Mouse (Mus musculus) adrenal gland, adult 8-10 months (tissue): ENCODE data around the gene Nav2. TPM values are rescaled to one million over a fixed set of nuclear protein-coding genes. Genes with fewer than 3 reads are reported as not detected.

Experiments used
- DNase-seq: peaks from one replicate; pipeline ENCODE4 v3.0.0; 2022
- total RNA-seq, 4 experiments: library from RNA; stranded (reverse); gene quantifications; 2 replicates each; pipeline ENCODE4 v1.2.4; 2022

The Nav2 gene
- total RNA-seq, 4 experiments from 2014 or later, result 5.1 to 13.7 (median 9.1) TPM

DNA sequence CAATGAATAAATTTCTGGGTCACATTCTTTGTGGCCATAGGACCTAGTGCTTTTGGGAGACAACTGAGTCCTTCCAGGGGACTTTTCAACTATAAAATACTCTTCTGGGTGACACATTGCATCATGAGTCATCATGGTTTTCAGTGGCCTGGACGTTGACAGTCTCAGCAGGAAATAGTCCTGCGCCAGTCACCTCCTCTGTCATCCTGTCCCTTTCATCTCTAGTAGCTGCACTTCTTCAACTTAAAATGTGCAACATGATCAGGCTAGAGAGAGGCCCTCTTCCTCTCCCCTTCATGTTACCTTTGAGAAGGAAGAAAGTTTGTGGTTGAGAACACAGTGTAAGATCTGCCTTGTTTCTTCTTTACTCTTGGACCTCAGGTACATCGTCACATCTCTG lies 426.5 kb downstream of the Nav2 start:
- no peak for DNase-seq

DNA sequence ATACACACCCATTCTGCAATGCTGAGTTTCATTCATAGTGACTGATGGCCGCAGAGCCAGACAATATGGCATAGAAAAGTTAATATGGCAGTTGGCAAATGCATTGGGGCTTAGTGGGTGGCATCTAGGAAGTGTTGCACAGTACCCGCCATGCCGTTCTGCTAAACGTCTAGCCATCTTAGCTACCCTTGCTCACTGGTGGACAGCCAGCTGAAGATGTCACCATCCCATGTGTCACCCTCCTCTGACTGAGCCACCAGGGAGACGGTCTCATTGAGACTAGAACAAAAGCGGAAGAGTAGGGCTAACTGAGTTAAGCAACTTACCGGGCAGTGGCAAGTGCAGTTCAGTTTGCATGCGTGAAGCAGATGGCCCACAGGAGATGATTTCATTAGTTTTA lies 428.2 kb downstream of the Nav2 start:
- DNase-seq, result no peak

DNA sequence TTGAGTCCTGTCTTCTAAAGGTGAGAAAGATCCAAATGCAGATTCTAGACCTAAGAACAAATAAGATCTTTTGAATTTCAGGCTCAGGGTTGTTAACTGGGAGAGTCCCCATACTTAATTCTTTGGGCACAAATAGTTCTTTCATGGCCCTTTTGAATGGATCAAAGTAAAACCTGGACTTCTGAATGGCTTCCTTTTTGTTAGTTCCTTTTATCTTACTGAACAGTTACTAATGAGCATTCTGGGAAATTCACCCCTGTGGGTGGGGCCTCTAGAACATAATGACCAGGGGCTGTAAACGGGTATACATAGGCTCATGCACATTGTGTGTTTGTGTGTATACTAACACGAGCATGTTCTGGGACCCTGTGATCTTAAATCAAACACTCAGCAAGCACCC lies 429.2 kb downstream of the Nav2 start:
- DNase-seq, result no peak

DNA sequence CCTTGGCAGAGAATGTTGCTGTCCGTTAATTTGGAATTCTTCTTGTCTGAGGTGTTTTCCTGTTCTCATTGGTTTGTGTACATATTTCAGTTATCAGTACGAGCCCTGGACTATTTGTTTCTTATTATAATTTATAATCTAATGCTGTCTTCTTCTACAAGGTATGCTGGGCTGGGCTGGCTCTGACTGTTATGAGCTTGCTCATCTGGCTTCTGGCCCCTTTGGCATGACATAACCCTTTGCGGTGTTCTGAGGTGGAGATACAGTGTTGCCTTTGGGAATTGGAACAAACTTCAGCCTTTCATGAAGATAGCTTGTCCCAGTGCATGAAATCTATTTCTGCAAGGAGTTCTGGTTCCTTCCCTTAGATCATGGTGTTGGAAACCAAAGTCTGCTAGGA lies 431.4 kb downstream of the Nav2 start:
- DNase-seq, result no peak

DNA sequence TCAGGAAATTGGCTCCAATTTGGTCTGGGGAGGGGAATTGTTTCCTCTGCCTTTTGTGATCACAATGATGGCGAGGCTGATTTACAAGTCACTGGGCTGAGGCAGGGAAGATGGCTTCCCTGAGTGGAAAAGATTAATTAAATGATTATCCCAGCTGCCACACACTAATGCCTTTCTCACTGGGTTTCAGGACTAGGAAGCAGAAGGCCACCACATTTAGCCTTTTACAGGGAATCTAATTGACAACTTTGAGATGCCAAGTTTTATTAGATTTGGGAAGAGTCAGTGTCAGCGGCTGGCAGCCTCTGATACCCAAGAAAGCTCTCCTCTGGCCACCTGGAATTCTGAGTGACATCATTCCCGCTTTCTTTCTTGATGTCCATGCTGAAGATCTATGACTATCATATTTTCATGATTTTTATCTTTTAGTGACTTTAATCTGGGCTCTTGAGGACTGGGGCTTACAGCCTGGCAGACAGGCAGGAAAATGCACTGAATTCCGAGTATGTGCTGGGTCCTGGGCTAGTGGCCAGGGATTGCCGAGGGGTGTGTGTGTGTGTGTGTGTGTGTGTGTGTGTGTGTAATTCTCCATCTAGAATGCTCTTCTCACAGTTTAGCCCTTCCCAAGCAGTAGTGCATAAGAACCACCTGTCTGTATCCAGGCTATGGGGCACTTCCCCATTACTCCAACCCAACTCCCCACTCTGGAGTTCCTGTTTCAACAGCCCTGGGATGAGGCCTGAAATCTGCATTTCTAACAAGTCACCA lies 432.8 kb downstream of the Nav2 start:
- DNase-seq, result no peak

DNA sequence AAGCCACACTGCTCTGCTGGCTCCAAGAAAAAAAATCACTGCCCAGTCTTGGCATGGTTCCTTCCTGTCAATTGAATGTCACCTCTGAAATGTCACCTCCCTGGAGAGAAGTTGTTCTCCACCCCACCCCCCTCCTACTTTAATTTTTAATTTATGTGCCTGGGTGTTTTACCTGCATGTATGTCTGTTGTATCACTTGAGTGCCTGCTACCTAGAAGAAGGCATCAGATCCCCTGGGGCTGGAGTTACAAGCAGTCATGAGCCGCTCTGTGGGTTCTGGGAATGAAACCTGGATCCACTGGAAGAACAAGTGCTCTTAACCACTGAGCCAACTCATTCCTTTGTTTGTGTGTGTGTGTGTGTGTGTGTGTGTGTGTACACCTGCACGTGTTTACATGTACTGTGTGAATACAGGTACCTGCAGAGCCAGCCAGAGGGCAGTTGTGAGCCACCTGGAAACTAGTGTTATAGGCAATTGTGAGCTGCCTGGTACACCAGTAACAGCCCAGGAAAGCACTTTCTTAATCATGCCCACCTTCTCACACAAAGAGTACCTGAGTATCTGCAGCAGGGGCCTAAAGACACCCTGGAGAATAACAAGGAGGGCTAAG lies 433.5 kb downstream of the Nav2 start:
- no peak for DNase-seq

DNA sequence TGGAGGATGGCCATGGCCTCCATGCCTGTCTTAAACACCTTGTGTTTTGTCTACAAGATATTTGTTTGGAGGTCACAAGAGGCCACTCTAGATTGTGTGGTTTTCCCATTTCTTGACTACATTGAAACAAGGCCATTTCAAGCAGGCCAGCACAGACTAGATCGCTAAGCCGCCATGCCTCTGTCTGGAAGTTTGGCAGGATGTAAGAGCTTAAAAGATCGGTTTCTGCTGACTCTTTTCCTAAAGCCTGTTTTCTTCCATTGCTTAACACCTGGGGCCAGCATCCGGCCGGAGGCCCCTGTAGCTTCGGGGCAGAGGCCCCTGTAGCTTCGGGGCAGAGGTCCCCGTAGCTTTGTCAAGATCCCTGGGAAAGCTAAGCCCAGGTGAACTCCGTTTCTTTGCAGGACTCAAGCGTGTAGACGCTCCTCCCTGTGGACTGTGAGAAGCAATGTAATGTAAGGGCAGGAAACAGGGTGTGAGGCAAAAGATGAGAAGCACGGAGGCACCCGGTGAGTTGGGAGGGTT lies 434.1 kb downstream of the Nav2 start:
- no peak for DNase-seq

DNA sequence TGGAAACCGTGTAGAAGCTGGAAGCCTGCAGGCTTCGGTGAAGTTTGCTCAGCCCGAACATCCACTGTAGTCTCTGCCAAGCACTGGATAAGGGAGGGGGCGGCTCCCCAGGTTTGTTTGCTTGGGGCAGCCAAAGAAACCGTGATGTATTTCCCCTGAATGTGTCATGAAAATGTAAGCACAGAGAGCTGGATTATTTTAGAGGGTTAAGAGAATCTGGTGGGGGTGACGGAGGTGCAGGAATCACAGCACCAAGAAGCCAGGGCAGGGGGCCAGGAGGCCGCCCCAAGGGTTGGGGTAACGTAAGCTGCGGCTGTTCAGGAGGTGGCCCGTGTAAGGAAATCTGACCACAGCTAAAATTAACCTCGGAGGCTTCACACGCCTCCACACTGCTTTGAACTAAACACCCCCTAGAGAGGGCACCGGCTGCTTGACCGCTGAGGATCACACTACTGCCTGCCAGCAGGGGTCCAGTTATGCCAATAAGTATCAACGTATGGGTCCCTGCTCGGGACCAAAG lies 434.6 kb downstream of the Nav2 start:
- no peak for DNase-seq

DNA sequence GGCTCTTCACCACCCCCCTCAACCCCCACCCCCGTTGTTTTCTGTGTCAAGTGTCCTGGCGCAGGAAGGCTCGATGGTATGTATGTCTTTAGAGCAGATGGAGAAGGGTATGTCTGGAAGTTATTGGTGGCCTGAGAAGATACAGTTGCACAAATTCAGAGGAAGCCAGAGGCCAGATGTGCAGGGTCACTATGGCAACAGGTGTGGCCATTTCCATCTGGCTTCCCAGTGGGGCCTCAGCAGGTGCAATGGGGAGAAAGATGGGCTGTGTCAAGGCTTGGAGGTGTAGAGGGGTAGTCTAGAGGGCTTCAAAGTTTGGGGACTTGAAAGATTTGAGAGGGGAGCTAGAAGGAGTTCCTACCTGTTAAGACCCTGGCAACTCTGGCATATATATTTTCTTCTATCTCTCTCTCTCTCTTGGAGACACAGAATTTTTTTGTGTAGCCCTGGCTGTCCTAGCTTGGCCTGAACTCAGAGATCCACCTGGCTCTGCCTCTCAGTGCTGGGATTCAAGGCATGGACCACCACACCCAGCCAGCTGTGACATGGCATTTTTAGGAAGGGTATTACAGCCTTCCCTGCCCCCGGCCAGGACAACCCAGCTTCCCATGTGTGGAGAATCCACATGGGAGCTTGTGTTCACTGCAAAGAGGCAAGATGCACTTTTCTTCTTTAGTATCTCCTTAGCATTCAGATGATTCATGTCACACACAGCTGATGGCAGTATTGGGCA lies 435.4 kb downstream of the Nav2 start:
- no peak for DNase-seq

DNA sequence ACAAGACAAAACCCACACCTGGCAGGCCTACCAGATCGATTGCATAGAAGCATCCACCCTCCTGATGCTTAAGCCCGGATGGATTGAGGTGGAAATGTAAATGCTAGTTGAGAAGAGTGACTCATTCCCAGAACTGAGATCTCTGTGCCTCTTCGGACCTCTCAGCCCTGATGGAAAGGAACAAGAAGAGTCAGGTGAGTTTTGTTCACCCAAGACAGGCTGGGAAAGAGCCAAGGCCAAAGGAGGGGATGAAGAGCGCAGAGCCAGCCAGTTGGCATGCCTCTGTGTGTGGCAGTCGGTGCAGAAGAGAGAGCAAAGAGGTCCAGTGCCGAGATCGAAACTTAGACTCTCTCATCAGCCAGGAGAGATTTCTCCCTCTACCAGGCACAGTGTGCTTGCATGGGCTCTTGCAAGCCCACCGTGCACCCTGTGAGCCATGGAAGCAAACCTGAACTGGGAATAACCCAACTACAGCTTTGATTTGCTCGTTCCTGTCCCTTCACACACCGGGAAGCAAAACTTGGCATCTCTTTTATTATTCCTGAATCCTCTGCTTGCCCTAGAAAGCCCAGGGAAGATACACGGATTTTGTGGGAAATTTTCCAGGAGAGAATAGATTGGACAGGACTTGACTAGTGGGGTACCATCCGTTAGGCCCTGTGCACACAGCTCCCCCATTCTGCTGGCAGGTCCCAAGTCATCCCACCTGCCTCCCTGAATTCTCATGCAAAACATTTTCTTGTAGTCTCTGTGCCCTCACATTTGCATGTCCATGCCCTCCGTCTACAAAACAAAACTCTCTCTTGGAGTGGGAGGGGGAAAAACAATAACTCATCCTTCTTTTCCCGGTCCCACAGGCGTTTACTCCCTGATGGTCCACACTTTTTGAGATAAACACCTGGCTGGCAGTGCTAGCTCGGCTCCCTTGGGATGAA lies 439.1 kb downstream of the Nav2 start:
- no peak for DNase-seq

DNA sequence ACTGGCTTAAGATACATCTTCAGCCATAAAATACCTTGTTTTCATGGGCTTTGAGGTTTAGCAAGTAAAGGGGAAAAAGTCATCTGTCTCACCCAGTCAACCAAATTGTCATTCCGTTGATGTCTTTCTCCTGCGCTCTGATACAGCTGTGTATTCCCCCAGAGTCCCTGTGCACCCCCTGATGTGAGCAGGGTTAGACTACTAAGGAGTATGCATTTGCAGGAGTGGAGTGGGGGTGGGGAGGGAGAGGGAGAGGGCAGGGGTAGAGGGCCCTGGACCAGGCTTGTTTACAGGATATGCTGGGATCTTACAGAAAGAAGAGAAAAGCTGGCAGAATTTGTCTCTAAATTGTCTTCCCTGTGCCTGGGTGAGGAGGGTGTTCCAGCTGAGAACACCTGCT lies 440.1 kb downstream of the Nav2 start:
- no peak for DNase-seq

DNA sequence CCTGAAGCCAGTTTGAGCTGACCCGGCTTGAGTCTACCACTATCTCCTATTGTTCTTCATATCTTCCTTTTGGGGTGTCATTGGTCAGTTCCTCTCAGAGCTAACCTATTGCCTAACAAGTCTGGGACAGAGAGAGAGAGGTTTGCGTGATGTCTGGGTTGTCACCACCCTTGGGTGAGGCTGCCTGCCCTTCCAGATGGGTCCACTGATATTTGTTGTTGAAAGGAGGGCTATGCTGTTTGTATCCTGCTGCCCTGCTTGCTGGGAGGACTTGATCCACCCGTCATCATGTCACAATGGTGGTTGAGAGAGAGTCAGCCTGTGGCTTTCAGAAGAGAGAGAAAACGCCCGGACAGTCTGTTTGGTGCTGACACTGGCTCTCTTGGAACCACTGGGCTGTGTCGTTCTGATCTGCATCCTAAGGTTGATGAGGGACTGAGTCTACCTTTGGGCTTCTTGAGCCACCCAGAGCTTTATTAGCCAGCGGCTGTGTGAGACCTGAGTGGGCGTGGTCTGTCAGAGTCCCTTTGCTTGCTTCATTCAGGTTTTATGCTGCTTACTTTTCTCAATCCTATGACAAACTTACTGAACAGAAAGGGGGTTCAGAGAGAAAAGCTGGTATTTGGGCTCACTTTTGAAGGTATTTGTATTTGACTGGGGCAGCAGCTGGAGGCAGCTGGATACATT lies 441.9 kb downstream of the Nav2 start:
- no peak for DNase-seq

DNA sequence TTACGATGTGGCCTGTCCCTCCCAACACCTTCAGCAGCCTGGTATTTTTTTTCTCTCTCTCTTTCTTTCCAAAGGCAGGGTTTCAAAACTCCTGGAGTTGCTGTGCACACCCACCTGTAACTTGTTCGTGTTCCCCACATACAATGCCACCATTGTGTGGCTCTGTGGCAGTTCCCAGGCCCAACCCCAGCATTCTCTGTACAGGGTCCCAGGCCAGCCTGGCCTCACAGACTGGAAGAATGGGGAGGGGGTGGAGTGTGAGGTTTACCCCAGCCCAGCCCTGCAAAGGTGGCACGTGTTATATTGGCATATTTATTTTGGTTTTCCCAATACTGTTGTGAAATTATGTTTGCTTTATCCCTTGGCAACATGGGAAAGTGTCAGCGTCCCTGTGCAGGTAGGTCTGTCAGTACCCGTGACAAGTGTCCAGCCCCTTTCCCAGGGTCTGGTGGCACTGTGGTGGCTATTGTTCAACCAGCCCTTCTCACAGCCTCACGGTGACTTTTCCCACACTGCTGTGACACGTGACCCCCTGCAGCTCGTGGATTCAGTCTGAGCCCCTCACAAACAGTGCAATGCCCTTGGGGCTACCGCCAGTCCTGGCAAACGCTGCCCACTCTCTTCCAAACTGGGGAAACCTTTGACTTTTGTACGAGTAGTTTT lies 443.2 kb downstream of the Nav2 start:
- no peak for DNase-seq

DNA sequence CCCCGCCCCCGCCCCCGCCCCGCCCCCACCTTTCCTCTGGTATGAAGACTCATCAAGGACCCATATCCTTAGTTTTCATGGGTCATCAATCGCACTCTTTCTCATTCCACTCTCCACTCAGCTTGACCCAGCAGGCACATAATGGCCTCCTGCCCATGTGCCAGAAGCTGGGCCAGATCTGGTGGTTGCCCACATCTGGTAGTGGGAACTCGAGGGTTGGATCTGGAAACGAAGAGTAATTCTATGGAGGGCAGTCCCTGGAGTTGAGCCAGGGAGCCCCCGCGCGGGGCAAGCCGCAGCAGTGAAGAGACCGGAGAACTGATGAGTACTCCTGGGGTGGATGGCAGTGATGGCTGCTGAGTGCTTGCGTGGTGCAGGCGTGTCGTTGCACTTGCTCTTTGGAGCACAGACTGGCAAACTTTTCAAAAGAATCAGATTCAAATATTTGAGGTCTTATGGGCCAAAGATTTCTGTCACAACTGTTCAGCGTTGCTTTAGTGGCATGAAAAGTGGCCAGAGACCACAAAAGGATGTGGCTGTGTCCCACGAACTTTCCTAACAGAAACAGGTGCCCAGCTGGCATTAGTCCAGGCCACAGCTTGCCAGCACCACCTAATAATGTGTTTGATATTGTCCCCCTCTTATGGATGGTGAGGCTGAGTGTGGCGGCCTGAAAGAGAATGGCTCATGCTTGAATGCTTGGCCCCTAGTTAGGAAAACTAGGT lies 449.1 kb downstream of the Nav2 start:
- DNase-seq, result no peak

DNA sequence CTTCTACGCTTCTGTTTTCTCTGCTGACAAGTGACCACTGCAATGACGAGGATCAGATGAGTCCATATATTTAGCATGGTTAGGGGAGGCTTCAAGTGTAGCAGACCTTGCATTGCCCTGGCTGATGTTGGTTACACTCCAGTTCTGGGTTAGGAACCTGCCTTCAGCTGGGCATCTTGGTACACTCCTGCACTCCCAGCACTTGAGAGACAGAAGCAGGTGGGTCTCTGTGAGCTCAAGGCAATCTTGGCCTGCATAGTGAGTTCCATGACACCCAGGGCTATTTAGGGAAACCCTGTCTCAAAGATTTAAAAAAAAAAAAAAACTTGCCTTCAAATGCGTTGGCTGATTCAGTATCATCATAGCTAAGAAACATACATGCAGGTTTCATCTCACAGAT lies 450.6 kb downstream of the Nav2 start:
- DNase-seq, result no peak

DNA sequence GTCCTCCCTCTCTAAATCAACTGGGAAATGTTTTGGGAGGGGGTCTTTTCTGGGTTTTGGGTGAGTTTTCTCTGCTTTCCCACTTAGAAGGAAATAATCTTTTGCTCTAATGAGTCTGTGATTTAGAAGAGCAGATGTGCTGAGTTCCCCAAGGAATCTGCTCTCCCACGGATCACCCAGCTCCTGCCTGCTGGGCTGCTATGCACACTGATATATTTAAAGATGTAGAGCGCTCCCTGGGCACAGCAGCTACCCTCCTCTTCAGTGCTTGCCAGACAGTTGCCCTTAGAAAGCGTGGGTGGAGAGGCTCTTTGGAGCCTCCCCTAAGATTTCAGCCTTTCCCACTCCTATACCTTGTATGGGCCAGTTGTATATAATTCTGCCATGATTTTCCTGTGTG lies 452.1 kb downstream of the Nav2 start:
- no peak for DNase-seq

DNA sequence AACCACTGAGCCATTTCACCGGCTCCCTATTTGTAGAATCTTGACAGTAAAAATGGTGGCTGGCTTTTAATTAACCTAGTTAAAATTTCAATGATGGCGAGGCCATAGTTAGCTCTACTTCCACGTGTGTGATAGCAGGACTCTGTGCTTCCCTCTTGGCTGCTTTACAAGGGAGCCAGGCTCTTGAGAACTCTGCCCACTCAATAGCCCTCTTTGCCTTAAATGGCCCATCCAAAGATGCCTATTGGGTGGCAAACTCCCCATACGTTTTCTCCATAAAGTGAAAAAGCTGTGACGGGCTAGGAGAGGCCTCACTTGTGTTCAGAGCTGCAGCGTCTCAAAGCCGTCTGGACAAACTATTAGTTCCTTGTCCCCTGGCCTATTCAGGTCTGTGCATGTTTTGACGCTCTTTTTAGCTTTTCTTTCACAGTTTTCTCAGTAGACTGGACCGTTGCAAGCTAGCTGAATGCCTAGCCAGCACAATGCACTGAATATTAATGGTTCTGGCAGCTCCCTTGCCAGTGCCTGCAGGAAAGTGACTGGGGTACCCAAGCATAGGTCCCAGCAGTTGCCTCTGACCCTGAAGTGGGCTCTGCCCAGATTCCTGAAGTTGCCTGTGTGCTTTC lies 453.1 kb downstream of the Nav2 start:
- DNase-seq, result no peak

DNA sequence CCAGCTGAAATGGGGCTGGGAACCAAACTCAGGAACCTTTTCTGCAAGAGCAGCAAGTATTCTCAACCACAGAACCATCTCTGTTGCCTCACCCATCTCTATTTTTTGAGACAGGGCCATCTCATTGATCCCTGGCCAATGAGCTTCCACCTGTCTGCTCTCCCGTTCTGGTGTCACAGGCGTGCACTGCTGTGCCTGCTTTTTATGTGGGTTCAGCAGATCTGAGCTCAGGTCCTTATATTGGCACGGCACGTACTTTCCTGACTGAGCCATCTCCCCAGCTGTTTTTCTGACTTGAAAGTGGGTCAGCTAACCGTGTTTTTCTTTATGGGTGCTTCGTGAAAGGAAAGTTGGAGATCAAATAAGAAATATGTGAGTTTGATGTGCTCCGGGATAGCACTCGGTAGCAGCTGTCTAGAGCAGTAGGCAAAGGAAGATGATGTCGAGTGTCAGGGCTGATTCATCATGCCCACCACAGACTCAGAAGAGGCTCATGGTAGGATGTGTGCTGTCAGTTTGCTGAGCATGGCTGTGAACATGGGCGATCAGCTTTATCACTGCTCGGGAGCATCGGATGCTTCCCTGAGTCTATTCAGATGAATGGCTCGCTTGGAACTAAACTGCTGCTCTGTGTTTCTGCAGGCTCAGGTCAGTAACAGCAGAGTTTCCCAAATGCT lies 456.1 kb downstream of the Nav2 start:
- DNase-seq, result no peak

DNA sequence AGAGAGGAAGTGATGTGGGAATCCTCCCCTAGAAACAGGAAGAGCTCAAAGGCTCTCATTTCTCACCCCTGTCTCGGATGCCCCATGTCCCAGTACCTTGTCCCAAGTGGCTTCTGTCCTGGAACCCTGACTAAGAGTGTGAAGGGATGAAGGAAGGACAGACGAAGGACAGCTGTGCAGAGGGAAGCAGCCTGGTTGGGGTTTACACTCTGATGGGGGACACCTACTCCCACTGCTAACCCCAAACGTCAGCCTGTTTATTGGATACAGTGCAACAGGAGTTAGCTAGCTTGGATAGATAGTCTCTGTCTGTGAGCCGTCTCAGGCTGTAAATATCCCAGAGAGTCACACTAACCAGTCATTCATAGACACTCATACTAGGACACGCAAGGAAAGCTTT lies 460.1 kb downstream of the Nav2 start:
- no peak for DNase-seq
